Mouse (Mus musculus) bone marrow macrophage, adult 2 months (primary cell): ENCODE measurements around the gene Gabpb1.

Experiments used
- CTCF ChIP-seq: IDR thresholded peaks from 2 replicates; pipeline ENCODE4 v1.5.1; 2012; ENCODE audit warnings: low read depth, mild to moderate bottlenecking, low read length, moderate library complexity
- POLR2A ChIP-seq: IDR thresholded peaks from 2 replicates; pipeline ENCODE4 v1.6.1; 2012; ENCODE audit warnings: mild to moderate bottlenecking, low read depth, low read length, borderline replicate concordance

DNA sequence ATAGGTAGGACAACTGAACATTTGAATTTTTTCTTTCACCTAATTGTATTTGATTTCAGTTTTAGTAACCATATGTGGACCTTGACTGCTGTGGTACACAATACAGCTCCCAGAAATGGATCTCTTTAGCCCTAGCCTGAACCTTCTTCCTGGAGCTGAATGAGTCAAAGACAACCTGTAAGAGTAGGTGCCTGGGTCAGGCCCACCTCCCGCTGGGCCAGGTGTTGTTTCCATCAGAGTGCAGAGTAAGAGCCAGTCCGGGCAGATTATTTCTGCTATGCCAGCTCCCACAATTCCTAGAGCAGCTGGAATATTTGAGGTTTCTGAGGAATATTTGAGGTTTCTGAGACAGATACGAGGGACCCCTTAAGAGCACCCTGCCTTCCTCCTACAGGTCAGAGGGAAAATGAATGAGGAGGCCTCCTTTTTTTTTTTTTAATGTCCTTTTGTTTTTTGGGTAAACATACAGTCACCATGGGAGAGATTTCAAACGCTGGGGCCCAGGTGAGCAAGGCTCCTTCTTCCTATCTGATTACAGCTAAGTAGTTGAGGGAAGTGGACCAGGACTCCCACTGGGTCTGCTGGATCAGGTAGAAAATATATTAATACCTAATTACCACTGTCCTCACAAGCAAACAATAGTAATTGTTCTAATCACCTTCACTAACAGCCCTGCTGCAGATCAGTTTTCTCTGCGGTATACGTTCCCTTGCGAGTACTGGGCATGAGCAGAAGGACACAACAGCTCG lies 91.3 kb downstream of the Gabpb1 start:
- TF ChIP-seq CTCF: no peak
- no peak for TF ChIP-seq POLR2A
